Mouse (Mus musculus): ENCODE measurements around the gene Src.

Gene Src

GRCm38 (mm10) chr2:157447297-157448158 lies 29.3 kb downstream of the Src start:
- no peak for DNase-seq

GRCm38 (mm10) chr2:157448356-157448755 lies 30.1 kb downstream of the Src start:
- DNase-seq, result no peak

- DNase-seq, result no peak
Measured at GRCm38 (mm10) chr2:157450905-157451304, 32.7 kb downstream of the Src start.

DNA sequence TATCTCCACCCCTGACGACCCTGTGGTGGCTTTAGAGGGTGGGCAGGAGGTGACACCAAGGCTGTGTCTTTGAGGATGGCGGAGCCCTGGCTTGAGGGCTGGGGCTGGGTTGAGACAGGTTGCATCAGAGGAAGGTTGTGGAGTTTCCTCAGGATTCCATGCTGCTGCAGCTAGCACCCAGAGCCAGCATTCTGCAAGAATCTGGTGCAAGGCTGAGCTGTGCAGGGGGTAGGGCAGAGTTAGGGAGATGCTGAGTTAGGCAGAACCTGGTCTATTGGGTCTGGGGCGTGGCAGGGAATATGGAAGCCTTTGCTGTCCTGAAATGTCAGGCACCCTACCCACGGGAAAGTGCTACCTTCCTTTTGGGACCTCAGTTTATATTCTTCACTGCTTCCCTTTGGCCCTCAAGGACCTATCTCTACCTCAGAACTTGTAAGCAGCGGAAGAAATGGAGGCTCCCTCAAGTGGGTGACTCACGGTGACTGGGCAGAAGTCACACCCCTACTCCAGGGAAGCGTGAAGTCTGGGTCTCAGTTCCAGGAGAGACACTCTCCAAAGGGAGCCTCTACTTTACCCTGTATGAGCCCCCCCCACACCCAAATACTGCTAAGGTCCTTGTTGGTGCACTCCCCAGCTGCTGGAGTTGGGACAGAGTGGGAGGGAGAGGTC lies 33.3 kb downstream of the Src start:
- DNase-seq, result no peak

GRCm38 (mm10) chr2:157457100-157457806 lies 39.0 kb downstream of the Src start:
- peak; percentile 91 for DNase-seq

- DNase-seq, result peak; percentile 96
Measured at GRCm38 (mm10) chr2:157458472-157458871, 40.2 kb downstream of the Src start.

GRCm38 (mm10) chr2:157459736-157460135 lies 41.5 kb downstream of the Src start:
- DNase-seq, result no peak

DNA sequence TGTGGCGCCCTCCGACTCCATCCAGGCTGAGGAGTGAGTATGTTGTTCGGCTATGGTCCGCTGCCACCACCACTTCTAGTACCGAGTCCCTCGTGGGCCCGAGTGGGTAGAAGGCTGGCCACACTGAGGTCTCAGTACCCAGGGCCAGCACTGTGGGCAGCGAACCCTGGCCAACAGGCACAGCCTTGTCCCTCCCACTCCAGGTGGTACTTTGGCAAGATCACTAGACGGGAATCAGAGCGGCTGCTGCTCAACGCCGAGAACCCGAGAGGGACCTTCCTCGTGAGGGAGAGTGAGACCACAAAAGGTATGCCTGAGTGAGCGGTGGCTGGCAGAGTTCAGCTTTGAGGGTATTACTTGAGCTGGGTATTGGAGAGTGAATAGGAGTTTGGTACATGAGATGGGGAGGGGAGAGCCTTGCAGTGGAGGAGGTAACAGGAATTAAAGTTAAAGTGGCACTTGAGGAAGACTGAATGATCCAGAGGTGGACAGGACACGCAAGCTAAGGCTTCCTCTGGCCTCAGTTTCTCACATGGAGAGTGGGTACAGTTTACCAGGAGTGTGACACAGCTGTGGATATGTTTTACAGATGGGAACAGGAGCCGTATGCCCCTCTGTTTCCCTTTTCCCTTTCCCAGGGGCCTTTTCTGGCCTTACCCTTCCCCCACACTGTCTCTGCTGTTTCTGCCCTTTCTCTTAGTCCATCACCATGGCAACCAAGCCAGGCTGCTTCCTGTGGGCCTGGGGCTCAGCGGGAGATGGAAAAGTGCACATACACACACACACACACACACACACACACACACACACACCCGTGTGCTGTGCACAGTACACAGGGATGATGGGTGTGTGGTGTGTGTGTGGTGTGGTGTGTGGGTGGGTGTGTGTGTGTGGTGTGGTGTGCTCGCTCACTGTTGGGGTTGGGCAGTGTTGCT lies 44.8 kb downstream of the Src start:
- peak; percentile 48 for DNase-seq

DNA sequence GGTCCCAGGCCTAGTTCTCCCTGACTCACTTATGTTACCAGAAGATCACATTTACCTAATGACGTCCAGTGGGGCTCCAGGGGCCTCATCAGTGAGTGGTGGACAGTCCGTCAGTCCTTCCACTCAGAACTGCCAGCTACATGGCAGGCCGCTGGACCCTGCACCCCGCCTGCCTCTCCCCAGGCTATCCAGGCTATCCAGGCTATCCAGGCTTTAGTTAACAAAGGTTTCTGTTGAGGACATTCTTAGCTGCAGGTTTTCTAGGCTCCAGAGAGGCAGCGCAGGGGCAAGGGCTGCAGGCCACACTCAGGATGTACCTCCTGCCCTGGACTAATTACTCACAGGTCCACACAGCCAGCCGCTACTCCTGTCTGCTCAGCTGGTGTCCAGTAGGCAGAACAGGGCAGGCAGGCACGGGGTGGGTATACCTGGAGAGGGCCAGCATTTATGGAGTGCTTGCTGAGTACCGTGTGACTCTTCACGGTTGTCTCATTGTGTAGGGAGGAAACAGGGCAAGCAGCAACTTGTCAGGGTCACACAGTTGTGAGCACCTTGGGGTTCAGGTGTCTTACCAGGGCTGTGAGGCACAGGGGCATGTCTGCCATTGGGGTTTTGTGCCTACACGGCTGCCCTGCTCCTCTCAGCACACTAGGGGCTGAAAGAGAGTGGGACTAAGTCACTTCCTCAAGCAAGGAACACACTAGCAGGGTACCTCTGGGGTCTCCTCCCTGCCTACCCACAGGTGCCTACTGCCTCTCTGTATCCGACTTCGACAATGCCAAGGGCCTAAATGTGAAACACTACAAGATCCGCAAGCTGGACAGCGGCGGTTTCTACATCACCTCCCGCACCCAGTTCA lies 45.9 kb downstream of the Src start:
- no peak for DNase-seq

DNA sequence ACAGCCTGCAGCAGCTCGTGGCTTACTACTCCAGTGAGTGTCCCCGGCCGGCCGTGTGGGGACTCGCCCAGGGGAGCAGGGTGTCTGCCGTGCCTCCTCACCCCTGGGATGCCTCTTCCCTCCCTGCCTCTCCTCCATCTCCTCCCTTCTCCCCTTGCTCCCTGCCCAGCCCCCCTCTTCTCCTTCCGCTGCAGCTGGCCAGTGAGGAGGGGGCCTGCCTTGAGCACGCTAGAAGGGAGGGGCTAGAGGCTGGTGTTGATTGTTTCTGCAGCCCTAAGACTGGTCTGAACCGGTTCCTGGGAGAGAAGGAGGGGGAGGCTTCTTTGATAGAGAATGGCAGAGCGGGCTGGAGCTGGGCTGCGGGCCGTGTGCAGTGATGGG lies 46.5 kb downstream of the Src start:
- DNase-seq, result peak; percentile 73

GRCm38 (mm10) chr2:157466836-157467235 lies 48.6 kb downstream of the Src start:
- DNase-seq, result no peak

DNA sequence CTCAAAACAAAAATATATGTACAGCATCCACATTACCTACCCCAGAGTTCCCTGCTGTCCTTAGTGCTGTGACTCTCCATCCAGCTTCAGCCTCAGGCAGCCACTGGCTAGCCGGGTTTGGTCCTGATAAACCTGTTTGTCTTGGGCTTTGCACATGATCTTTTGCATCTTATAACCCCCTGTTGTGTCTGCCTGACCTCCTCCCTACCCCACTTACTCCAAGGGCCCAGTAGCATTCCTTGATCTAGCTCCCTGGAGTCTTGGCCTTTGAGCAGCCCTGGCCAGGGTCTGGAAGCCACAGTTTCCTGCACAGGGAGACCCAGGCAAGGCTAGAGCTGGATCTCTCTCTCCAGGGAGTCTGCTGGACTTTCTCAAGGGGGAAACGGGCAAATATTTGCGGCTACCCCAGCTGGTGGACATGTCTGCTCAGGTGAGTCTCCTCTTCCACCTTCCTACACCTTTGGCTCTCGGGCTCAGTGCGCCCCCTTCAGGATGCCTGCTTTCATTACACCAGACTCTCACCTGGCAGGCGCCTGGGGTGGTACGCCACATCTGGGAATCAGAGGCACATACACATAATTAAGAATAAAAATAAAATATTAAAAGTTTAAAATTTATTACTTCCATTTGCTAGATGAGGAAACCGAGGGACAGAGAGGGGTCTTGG lies 50.0 kb downstream of the Src start:
- DNase-seq, result no peak

- DNase-seq, result peak; percentile 31
Measured at GRCm38 (mm10) chr2:157471292-157471691, 53.0 kb downstream of the Src start.

DNA sequence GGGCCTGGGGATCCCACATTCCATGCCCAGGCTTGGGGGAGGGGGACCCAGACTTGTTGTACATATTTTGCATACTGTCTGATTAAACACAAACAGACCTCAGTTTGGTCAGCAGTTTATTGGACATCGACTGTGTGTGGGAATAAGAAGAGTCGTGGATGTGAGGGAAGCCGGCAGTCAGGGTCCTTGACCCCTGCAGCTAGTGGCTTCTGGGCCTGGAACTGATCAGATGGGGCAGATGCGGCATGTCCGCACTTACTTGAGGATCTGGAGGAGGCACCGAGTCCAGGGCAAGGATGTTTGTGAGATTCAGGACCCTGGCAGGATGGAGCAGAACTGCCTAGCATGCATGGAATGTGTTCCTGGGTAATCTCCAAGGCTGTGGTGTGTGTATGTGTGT lies 53.5 kb downstream of the Src start:
- no peak for DNase-seq

DNA sequence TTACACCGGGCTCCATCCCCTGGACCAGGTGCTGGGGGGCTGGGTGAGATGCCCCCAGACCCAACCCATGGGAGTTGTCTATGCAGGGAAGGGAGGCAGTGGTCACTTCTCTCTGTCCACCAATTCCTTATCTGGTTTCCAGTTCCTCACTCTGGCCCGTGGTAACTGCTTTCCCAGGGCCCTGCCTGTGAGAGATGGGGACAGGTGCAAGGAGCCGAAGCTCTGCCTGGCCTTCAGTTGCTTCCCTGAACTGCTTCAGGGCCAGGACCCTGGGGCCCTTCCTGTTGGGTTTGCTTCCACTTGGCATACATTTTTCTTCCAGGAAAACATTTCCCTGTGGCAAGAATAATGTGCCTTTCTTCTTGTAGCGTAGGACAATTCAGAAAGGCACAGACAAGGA lies 54.2 kb downstream of the Src start:
- DNase-seq, result no peak

DNA sequence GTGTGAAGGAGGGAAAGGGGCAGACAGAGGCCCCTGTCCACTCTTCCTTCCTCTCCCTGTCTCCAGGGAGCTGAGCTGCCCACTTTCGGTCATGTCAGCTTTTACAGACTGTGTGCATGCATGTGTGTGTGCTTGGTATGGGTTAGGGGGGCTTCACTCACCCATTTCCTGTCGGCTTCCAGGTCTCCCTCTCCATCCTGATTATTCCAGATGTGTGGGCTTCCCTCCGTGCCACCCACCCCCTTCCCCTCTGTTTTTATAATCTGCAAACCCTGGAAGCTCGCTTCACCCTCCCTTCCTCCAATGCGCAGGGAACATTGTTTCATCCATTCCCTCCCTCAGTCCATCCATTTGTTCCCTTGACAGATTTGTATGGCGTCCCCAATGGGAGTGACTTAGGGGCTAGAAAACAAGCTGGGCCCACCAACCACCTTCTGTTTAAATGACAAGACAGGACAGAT lies 56.1 kb downstream of the Src start:
- no peak for DNase-seq

DNA sequence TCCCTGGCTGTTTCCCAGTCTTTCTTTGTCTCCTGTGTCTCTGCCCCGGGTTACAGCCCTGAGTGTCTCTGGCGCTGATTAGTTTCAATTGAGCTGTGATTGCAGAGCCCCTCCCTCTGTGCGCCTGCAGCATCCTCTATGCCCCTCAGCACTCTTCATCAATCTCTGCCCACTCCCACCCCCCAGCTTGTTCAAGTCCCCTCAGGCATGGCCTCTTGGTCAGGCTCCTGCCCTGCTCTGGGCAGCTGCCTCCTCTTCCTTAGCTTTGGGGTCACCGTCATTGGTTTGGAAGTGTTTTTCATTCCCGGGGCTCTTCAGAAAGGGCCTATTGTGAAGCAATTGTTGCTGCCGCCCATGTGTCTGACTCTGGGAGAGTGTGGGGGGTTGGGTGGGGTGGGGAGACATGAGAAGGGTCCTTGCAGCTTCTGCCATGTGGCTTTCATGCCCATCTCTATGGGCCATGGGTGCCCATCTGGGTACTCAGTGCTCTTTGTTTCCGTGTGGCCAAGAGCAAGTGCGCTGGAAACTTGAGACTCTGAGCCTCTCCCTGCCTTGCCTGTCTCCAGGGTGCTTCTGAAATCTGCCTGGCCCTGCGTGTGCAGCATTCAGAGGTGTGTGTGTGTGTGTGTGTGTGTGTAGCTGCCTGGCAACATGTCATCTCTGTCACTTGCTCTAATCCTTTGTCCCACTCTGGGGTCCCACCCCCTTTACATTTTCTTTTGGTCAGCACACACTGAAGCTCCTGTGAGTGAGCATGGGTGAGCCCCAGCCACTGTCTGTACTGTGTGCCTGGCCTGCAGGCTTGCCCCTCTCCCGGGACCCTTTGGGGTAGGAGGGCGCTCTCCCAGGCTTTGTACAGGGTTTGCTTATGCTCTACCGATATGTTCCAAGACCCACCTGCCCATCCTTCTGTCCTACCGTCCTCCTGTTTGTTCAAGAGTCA lies 57.5 kb downstream of the Src start:
- no peak for DNase-seq

GRCm38 (mm10) chr2:157478651-157479050 lies 60.4 kb downstream of the Src start:
- no peak for DNase-seq

GRCm38 (mm10) chr2:157479858-157480568 lies 61.8 kb downstream of the Src start:
- DNase-seq, result peak; percentile 52

All from right cerebral cortex, postnatal 4 days (tissue).